Mouse (Mus musculus) lung, adult 18-20 months (tissue): ENCODE data around the gene Fam19a2.

Source experiments
- DNase-seq, 2 experiments: peaks; one replicate each; pipeline ENCODE4 v3.0.0; 2022; ENCODE audit warnings: mixed read lengths in 2 of 2

Fam19a2 gene

GRCm38 (mm10) chr10:123395429-123395828 is 131.6 kb downstream of the Fam19a2 start:
- no peak for DNase-seq

GRCm38 (mm10) chr10:123398136-123398535 is 134.3 kb downstream of the Fam19a2 start:
- DNase-seq, result no peak

- DNase-seq, result no peak
Observed at GRCm38 (mm10) chr10:123401188-123401587, 137.4 kb downstream of the Fam19a2 start.

- no peak for DNase-seq
Observed at GRCm38 (mm10) chr10:123402460-123402859, 138.7 kb downstream of the Fam19a2 start.

- DNase-seq, result no peak
Observed at GRCm38 (mm10) chr10:123414953-123415352, 151.2 kb downstream of the Fam19a2 start.

- no peak for DNase-seq
Observed at GRCm38 (mm10) chr10:123416024-123416423, 152.2 kb downstream of the Fam19a2 start.

GRCm38 (mm10) chr10:123418616-123419173 is 154.9 kb downstream of the Fam19a2 start:
- no peak for DNase-seq

DNA sequence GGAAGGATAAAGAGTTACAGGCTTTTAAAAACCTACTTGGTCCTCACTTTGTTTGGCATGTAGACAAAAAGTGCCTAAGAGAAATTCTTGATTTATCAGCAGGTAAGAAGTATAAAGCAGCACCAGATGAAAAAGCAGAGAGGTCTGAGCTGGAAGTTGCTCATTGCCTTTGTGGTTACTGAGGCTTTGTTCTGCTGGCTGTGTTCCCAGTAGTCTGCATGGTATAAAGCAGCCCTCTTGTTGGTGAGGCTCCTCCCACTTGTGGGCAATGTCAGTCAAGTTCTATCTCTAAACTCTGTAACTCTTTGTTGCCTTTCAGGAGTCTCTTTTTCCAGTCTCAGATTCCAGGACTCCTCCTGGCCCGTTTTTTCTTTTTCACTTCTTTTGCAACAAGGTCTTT is 156.5 kb downstream of the Fam19a2 start:
- DNase-seq, result no peak

DNA sequence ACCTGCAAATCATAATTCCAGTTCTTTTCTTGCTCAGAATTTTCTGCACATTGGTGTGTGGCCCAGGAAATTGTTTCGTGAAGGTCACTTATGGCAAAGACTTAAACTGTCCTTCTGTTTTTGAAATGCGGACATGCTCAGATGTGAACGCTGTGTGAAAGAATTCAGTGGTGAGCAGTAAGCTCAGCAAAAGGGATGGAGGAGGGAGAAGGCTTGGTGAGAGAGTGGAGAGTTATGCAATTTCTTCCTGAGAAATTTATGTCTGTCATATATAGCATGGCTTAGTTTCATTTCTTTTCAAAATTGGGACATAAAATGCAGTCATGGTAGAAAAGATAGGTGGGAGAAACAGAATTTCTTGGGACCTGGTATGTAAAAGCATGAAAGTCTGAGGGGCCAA is 160.7 kb downstream of the Fam19a2 start:
- DNase-seq, result no peak

DNA sequence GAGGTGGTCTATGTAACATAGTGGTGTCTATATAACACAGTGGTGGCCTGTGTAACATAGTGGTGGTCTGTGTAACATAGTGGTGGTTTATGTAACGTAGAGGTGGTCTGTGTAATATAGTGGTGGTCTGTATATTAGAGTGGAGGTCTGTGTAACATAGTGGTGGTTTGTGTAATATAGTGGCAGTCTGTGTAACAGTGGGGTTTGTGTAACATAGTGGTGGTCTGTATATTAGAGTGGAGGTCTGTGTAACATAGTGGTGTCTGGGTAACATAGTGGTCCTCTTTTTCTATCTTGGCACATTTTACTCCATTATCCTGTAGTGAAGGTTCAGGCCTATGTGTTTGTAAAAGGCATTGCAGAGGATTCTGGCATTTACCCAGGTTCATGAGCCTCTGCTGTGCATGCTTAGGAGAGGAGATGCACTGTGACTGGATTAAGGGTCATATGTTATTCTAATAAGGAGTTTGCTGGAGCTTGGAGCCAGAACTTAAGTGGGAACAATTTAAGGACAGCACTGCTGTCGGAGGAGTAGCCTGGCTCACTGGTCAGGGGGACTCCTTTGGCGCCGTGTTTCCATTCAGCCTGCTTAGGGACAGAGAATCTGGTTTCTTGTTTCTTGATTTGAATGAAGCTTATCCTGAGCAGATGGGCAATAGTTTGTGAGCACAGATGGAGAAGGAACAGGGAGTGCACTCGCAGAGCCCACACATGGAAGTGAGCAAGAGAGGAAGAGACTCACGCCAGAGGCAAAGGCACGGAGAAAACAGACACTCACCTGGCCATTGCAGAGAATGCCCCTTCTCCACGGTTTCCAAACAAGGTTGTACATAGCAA is 162.9 kb downstream of the Fam19a2 start:
- DNase-seq, result no peak

DNA sequence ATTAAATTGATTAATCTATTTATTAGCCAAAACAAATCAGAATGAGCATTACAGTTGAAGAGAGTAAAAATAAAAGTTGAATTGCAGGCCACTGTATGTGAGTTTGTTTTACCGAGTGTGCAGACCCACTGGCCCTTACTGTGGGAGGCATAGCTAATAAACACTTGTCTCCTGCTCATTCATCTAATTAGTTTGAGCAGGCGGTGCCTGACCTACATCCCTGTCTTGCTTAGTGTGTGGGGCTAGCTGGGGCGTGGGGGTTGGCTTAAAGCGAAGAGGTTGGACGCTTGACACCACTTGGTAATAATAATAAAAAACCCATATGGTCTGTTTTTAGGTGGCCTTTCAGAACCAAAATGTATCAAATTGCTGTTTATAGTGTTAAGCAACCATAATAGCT is 167.8 kb downstream of the Fam19a2 start:
- no peak for DNase-seq

GRCm38 (mm10) chr10:123437576-123437975 is 173.8 kb downstream of the Fam19a2 start:
- DNase-seq, result no peak

GRCm38 (mm10) chr10:123456800-123457199 is 193.0 kb downstream of the Fam19a2 start:
- DNase-seq, result no peak

DNA sequence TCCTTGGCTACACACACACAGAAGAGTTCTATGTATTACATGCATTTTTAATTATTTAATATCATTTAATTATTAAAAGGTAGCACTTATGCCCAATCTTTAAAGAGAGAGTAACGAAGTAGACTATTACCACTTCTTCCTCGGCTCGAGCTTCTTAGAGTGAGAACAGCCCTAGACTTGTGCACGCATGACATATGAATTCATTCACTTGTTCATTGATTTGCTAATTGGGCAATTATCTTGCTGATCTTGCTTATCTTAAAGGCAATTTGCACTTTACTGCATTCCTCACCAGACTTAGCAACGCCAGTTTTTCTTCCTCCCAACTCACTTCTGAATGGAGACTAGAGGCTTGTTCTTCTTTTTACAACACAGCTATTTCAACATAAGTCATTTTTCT is 196.7 kb downstream of the Fam19a2 start:
- no peak for DNase-seq

DNA sequence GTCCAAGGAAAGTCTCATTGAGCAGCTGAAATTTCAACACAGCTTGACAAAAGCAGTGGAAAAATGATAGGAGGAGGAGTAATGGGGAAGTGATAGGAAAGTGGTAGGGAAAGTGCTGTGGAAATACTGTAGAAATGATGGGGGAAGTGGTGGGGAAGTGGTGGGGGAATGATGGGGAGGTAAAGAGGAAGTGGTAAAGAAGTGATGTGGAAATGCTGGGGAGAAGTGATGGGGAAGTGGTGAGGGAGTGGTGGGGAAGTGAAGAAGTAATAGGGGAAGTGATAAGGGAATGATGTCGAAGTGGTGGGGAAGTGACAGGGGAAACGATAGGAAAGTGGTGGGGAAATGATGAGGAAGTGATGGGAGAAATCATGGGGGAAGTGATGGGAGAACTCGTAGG is 198.5 kb downstream of the Fam19a2 start:
- no peak for DNase-seq

GRCm38 (mm10) chr10:123514749-123515148 is 251.0 kb downstream of the Fam19a2 start:
- no peak for DNase-seq

DNA sequence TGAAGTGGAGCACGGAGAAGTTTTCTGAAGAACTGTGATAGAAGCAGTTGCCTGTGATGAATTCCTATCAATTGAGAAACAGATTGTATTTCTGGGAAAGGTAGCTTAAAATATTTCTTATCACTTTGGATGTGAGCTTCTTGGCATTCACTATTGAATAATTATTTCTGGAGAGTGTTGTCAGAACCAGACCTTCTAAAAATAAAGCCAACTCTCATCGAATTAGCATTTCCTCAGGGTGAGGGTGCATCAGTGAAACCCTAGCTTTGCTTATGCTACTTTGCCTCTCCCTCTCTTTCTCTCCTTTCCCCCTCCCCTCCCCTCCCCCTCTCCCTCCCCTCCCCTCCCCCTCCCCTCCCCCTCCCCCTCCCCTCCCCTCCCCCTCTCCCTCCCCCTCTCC is 256.8 kb downstream of the Fam19a2 start:
- no peak for DNase-seq

- DNase-seq, result no peak
Observed at GRCm38 (mm10) chr10:123521203-123521602, 257.4 kb downstream of the Fam19a2 start.

DNA sequence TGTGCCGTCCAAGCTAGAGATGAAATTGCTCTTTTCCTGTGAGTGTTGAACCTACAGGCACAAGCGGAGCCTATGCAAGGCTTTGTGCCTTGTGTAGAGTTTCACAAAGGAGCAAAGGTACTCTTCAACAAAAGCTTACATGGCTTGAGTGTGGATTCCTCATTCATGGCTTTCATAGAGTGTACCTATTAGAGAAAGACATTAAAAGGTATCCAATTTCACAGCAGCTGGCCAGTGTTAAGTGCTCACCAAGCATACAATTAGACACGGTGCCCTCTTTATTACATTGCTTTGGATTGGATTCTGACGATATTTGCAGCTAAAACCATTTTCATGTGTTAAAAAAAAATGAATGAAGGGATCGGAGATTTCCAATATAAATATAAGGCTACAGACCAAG is 261.6 kb downstream of the Fam19a2 start:
- no peak for DNase-seq

DNA sequence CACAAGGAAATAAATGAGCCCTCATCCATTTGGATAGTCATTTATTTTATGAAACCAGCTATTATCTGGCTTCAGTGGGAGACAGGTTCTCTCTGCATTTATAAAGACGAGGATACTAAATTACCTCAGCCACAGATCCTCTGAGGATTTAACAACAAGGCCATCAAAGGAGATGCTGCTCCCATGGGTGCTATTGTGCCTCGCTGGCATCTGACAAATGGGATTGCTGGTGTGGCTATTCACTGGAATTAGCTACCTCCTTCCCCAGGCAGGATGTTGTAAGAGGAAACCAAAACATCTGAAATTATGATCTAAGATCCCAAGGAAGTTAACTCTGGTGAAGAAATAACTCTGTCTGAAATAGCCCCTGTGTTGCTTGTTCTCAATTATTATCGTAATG is 262.3 kb downstream of the Fam19a2 start:
- DNase-seq, result no peak

DNA sequence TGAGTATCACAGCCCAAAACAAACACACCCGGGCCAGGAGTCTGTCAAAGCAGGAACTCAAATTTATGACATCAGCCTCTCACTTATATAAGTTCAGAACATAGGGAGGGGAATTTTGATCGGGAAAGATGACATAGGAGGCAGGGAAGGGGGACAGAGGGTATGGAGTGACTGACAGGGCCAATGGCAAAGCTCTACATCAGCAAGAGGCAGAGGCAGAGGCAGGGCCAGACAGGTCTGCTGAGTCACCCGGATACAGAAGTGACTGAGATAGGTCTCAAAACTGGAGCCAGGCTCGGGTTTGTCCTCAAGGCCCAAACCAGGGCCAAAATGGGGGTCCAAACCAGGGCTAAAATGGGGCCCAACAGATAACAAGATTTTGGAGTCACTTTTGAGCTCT is 272.3 kb downstream of the Fam19a2 start:
- DNase-seq, result peak in 1 of 2 experiments; percentile 1

DNA sequence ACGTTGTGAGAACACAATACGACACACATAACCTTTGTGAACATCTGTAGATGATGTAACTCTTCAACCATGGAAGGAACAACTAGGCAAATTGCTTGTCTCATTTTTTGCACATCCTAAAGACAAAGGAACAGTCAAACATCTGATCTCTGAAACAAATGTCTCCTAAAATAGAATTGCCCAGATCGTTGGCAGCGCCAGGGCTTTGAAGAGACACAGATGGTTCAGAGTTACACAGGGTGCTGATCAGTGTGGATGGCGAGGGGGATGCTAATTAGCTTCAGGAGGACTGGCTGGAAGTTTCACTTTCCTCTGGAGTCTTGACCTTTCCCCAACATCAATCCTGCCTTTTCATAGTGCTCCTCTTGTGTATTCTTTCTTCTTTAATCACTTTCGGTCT is 284.6 kb downstream of the Fam19a2 start:
- DNase-seq, result no peak

- DNase-seq, result no peak
Observed at GRCm38 (mm10) chr10:123567677-123568076, 303.9 kb downstream of the Fam19a2 start.

- DNase-seq, result no peak
Observed at GRCm38 (mm10) chr10:123570616-123571188, 306.9 kb downstream of the Fam19a2 start.
